Mouse (Mus musculus): ENCODE results near the gene Knop1. TPM values are rescaled to one million over a fixed set of nuclear protein-coding genes. Genes with fewer than 3 reads are reported as not detected.

Gene Knop1
- 66.1 and 141 TPM in 2 replicates for polyA plus RNA-seq (2015; fragmentation: Nextera tagmentation; extraction: Ambion mirVana)

GRCm38 (mm10) chr7:118855877-118856304 is at the start of gene Knop1:
TSS of gene Knop1 (minus strand) at chr7:118856254.

GRCm38 (mm10) chr7:118855171-118855876 is 730 bp downstream of the Knop1 start, which contains the start of gene Iqck:
TSS of gene Iqck (plus strand) at chr7:118855752.

Other genes with a start within 250 kb of the Knop1 start
- 115 and 152 TPM in 2 replicates for gene Gde1, start 150.5 kb downstream of the Knop1 start, polyA plus RNA-seq (2015; fragmentation: Nextera tagmentation; extraction: Ambion mirVana)
- gene Ccp110, start 143.7 kb downstream of the Knop1 start, polyA plus RNA-seq (2015; fragmentation: Nextera tagmentation; extraction: Ambion mirVana) = 4.6 and 6.1 TPM in 2 replicates
- gene Vps35l, start 116.0 kb downstream of the Knop1 start, polyA plus RNA-seq (2015; fragmentation: Nextera tagmentation; extraction: Ambion mirVana) = 42.4 and 61.6 TPM in 2 replicates
- gene Iqck, start 502 bp downstream of the Knop1 start, polyA plus RNA-seq (2015; fragmentation: Nextera tagmentation; extraction: Ambion mirVana) = 13.8 and 38.8 TPM in 2 replicates
- 12.6 and 27.4 TPM in 2 replicates for gene Gprc5b, start 139.0 kb upstream of the Knop1 start, polyA plus RNA-seq (2015; fragmentation: Nextera tagmentation; extraction: Ambion mirVana)